Mouse (Mus musculus) mesoderm, embryonic 11.5 days (tissue): Measurements from ENCODE around the gene Zfp52.

ENCODE experiments used
- DNase-seq: peaks from one replicate; pipeline ENCODE4 v3.0.0-alpha.2; 2012; ENCODE audit warnings: low read depth, low spot score

Gene Zfp52

GRCm38 (mm10) chr17:21535096-21536001 is at the start of gene Zfp52:
Gene Zfp52 (plus strand): TSS chr17:21535539.
- peak; percentile 30 for DNase-seq

GRCm38 (mm10) chr17:21488760-21489499 is 46.4 kb upstream of the Zfp52 start, which contains the start of gene Zfp53:
Gene Zfp53 (plus strand): TSS chr17:21488998.
- DNase-seq, result peak; percentile 86

DNA sequence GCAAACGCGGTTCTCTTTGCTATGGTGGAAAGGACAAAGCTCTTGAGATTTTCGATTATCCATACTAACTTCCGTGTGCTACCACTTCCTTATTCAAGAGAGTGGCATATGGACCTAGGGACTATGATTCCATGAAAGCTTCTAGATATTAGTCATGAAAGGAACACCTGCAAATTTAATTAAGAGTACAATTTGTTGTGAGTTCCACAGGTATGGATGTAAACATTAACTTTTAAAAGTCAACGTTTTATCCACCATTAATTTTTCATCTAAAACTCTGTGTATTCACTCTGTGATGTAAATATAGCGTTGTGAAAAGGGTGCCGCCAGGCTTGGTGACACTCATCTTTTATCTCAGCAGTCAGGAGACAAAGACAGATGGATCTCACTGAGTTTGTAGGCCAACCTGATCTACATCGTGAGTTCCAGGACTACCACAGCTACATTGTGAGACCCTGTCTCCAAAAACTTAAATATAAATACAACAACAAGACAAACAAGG is 45.8 kb upstream of the Zfp52 start:
- peak; percentile 3 for DNase-seq

- DNase-seq, result no peak
Measured at GRCm38 (mm10) chr17:21501365-21501764, 34.0 kb upstream of the Zfp52 start.

GRCm38 (mm10) chr17:21504524-21504923 is 30.8 kb upstream of the Zfp52 start:
- DNase-seq, result no peak

DNA sequence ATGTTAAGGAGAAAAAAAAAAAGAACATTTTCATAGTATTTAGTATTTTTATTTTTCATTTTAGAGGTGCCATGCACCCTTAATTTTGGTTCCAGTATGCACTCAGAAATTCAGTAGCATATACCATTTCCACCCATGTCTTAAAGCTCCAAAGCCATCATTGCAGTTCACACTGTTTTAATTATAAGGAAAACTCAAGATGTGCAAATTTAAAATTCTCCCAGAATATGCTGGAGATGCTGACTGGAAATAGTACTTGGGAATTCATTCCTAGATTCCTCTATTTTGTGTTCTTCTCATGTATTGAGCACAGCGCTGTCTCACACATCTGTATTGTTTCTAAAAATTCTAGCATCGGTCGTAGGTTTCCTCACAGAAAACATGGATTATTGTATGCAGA is 29.1 kb upstream of the Zfp52 start:
- no peak for DNase-seq

DNA sequence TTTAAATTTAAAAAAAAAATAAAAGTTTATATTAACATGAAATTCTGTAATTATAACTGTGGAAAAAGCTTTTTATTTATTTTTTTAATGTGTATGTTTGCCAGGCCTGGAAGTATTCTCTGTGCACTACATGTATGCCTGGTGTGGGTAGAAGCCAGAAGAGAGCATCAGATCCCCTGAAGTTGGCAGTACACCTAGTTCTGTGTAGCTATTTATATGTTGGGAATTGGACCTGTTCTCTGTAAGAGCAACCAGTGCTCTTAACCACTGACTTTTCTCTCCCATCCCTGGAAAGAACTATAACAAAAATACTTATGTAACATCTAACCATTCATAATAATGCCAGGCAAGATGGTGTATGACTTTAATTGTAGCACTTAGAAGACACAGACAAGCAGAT is 25.6 kb upstream of the Zfp52 start:
- no peak for DNase-seq

GRCm38 (mm10) chr17:21515403-21516105 is 19.8 kb upstream of the Zfp52 start:
- DNase-seq, result peak; percentile 78

- DNase-seq, result peak; percentile 72
Measured at GRCm38 (mm10) chr17:21516201-21517129, 18.9 kb upstream of the Zfp52 start.

DNA sequence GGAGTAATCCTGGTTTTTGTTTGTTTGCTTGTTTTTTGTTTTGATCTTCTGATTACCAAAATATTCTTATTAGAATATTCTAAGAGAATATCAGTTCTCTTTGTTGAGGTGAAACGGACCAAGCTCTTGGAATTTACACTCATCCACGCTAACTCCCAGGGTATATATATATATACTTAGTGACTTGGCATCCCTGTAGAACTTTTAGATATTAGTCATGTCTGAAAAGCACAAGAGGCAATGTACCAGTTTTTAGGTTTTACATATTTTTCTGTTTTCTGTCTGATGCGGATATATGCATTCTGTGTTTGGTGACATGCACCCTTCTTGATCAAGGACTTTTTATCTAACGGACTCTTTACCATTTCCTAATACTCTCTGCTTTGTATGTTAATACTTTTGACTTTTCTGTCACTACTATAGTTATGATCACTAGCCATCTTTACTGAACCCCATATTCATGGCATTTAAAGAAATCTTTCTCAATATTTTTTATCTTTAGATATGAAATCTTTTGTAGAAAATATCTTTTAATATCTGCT is 18.1 kb upstream of the Zfp52 start:
- DNase-seq, result no peak

DNA sequence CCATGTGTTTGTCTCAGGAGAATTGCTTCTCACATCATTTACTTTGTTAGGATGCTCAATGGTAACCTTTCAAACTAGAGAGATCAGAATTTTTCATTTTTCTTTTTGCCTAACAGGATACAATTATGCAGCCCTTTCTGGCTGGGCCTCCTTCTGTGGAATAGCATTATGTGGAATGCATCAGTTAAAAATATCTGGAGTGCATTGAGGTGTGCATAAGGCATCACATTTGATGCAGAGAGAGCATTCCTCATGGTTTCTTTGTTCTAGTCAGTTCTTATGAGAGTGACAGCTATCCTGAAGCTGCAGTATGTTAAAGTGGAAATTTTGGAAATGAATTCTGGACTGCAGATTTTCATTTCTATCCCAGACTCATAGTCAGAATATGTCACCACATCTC is 9.1 kb upstream of the Zfp52 start:
- no peak for DNase-seq

DNA sequence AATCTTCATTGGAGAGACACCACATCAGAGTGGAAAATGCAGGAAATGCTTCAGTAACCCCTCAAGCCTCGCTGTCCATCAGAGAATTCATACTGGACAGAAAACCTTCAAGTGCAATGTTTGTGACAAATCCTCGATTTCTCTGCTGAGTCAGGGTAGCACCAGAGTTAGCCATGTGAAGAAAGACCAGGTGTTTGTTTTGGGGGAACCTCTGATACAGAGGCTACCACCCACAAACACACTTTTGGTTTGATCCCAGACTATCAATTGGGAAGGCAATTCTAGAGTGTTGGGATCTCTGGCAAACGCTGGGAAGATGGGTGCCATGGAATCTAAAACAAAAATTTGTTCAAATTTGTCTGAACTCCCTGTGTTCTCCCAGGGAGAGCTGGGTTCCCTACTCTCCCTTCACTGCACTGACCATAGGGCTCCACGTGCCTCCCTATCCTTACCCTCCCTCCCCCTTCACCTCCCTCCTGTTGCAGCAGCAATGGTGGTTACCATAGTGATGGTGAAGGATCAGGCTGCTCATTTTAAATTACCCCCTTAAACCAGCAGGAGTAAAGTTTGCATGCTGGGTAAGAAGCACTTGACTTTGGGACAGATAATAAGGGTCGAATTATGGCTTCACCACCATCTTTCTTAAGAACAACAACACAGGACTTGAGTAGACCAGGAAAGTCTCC is 4.6 kb upstream of the Zfp52 start:
- DNase-seq, result no peak

GRCm38 (mm10) chr17:21531621-21532020 is 3.7 kb upstream of the Zfp52 start:
- no peak for DNase-seq

DNA sequence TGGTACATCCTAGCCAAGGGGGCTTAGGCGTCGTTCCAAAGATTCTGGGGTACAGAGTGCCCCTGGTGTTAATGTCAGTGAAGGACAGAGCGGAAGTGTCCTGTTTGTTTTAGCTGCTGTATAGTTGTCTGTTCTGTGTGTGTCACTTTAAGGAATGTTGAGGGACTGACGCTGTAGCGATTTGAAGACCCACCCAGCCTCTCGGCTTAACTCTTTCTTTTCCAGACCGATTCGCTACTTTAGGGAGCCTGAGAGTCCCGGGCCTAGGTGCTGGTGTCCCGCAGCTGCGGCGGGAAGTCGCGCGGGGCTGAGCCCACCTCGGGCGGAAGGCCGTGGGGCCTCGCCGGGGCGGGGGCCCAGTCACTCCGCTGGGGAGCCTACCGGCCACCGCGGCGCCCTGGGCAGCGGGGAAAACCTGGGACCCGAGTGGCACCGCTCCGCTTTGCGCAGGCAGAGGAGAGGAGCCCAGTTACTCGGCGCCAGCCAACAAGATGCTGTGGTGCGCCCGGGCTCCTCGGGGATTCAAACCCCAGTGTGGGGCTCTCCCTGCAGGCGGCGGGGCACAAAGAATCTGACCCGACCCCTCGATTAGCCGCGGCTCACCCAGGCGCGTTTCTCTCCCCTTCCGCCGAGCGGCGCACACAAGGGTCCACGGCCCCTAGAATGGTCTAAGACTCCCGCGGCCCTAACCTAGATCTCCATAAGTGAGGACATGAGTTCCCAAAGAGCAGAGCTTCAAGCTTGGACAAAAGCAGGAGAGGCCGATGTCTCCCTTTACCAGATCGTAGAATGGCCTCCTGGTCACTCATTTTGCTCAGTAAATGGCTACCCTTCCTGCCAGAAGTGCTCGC is 3.0 kb upstream of the Zfp52 start:
- DNase-seq, result peak; percentile 77

GRCm38 (mm10) chr17:21533961-21534360 is 1.4 kb upstream of the Zfp52 start:
- no peak for DNase-seq

DNA sequence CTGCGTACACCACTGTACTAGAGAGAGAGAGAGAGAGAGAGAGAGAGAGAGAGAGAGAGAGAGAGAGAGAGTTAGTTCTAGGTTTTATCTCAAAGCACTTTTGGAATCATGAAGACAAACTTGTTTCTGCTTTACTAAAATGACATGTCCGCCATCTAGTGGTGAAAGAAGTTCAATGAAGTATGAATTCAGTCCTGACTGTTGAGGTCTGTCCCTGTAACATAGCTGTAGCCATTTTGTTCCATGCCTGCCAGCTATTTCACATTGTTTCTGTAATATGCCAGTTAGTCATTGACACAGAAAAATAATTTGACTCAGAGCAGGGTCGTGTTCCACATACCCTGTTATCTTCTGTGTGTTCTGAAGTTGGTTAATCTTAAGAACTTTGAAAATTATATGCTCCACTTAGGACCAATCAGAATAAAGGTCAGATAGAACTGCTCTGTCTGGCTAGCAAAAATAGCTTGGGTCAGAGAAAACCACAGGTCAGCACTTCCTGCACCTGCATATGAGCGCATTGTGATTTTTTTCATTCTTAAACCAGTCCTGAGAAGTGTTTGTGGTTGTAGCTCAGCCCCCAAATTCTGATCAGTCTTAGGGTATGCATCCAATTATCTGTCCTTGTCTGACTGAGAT is 761 bp upstream of the Zfp52 start:
- DNase-seq, result peak; percentile 85

- DNase-seq, result no peak
Measured at GRCm38 (mm10) chr17:21536096-21536495, 757 bp downstream of the Zfp52 start.

GRCm38 (mm10) chr17:21536676-21537075 is 1.3 kb downstream of the Zfp52 start:
- no peak for DNase-seq
